Mouse (Mus musculus) intestine, postnatal 0 days (tissue): Measurements from ENCODE around the gene Tk1. TPM values are rescaled to one million over a fixed set of nuclear protein-coding genes. Genes with fewer than 3 reads are reported as not detected.

Experiments used
- ATAC-seq: fragments of 200-750 bp; cut with Nextera tagmentation; 2 replicates; pipeline ENCODE4 v1.8.0; 2017; ENCODE audit warnings: mild to moderate bottlenecking, moderate TSS enrichment, moderate library complexity
- H3K27ac ChIP-seq: fragments of 300-500 bp; sonication (generic); 2 replicates; pipeline ENCODE4 v1.5.1; 2014; ENCODE audit warnings: mild to moderate bottlenecking, low read depth, low read length, moderate library complexity
- H3K27me3 ChIP-seq: fragments of 300-500 bp; sonication (generic); replicated peaks from 2 replicates; pipeline ENCODE4 v1.6.1; 2014; ENCODE audit warnings: low read length, mixed read lengths; ENCODE audit not compliant: control insufficient read depth, insufficient read depth
- H3K36me3 ChIP-seq: fragments of 300-500 bp; sonication (generic); 2 replicates; pipeline ENCODE4 v1.6.1; 2014; ENCODE audit warnings: mild to moderate bottlenecking, moderate library complexity; ENCODE audit not compliant: control insufficient read depth, insufficient read depth
- H3K4me1 ChIP-seq: fragments of 300-500 bp; sonication (generic); replicated peaks from 2 replicates; pipeline ENCODE4 v1.6.1; 2014; ENCODE audit warnings: antibody characterized with exemption, low read length, mixed read lengths; ENCODE audit not compliant: control insufficient read depth, insufficient read depth
- H3K4me2 ChIP-seq: fragments of 300-500 bp; sonication (generic); replicated peaks from 2 replicates; pipeline ENCODE4 v1.6.1; 2014; ENCODE audit warnings: low read depth, mild to moderate bottlenecking, moderate library complexity
- H3K4me3 ChIP-seq: fragments of 300-500 bp; sonication (generic); 2 replicates; pipeline ENCODE4 v1.5.1; 2014; ENCODE audit warnings: low read depth, low read length
- H3K9ac ChIP-seq: fragments of 300-500 bp; sonication (generic); 2 replicates; pipeline ENCODE4 v1.6.1; 2014; ENCODE audit warnings: mild to moderate bottlenecking, low read depth, low read length
- H3K9me3 ChIP-seq: fragments of 300-500 bp; sonication (generic); 2 replicates; pipeline ENCODE4 v1.6.1; 2016; ENCODE audit warnings: mixed run types; ENCODE audit not compliant: control insufficient read depth
- CTCF ChIP-seq: sonication (generic); IDR thresholded peaks from 2 replicates; pipeline ENCODE4 v1.5.1; 2016; ENCODE audit warnings: low read depth, mild to moderate bottlenecking, control low read depth, antibody characterized with exemption, moderate library complexity
- WGBS: fragments of 180-500 bp; shearing (Covaris S2); extraction: QIAGEN DNeasy Blood & Tissue Kit; methylation state at CpG from one replicate; pipeline ENCODE4 v1.1.7; 2014; 5-methylcytosine and 5-hydroxymethylcytosine counted together
- polyA plus RNA-seq: library from polyadenylated mRNA; unstranded; fragments of >200 nt; fragmentation: Nextera tagmentation; extraction: Ambion mirVana; gene quantifications from 2 replicates; pipeline ENCODE4 v1.2.1, GENCODE M21; 2015

Tk1 gene
- polyA plus RNA-seq, 1 experiment from 2014 or later = 44.8 TPM

GRCm38 (mm10) chr11:117848985-117849671 lies 23.2 kb upstream of the Tk1 start, which contains the start of gene Birc5:
TSS of gene Birc5 (plus strand) at chr11:117849251.
- 0% methylated on average over 50 of the region's 51 CpGs for WGBS
- peak within 1 kb of the TSS; percentile 62 for H3K4me3 ChIP-seq
- H3K27me3 ChIP-seq = no peaks in the 10 kb centered on the region
- H3K9ac ChIP-seq = peak within 1 kb of the TSS; percentile 68
- peak; percentile 87 for ATAC-seq
- H3K27ac ChIP-seq = peak within 1 kb of the TSS; percentile 96
- H3K4me1 ChIP-seq = peaks cover 5% of the 10 kb centered on the region; the same call in 1 of the 2 replicates
- no peak for TF ChIP-seq CTCF
- peak within 1 kb of the TSS; percentile 91 for H3K4me2 ChIP-seq
- peaks cover 22% of the 10 kb centered on the region for H3K36me3 ChIP-seq
- no peaks in the 10 kb centered on the region for H3K9me3 ChIP-seq

GRCm38 (mm10) chr11:117848271-117848984 lies 22.5 kb upstream of the Tk1 start:
- H3K9me3 ChIP-seq = no peaks in the 10 kb centered on the region
- peak; percentile 42 for ATAC-seq
- H3K27ac ChIP-seq = peak overlapping the region; percentile 96
- H3K4me1 ChIP-seq = peaks cover 5% of the 10 kb centered on the region; the same call in 1 of the 2 replicates
- peaks cover 22% of the 10 kb centered on the region for H3K36me3 ChIP-seq
- H3K4me3 ChIP-seq = peak overlapping the region; percentile 62
- H3K4me2 ChIP-seq = peak overlapping the region; percentile 91
- no peak for TF ChIP-seq CTCF
- WGBS = 4% methylated on average over 19 of the region's 19 CpGs
- peak overlapping the region; percentile 68 for H3K9ac ChIP-seq
- no peaks in the 10 kb centered on the region for H3K27me3 ChIP-seq

- Histone ChIP-seq H3K36me3 (peaks cover 15% of the 10 kb centered on the region), H3K27me3 (no peaks in the 10 kb centered on the region), H3K4me3 (no peak overlapping the region; the same call in 1 of the 2 replicates), H3K9me3 (no peaks in the 10 kb centered on the region), H3K27ac (peak overlapping the region; percentile 96), H3K4me1 (peaks cover 5% of the 10 kb centered on the region; the same call in 1 of the 2 replicates), H3K4me2 (peak overlapping the region; percentile 91), H3K9ac (peak overlapping the region; percentile 68)
- no peak for ATAC-seq
- no peak for TF ChIP-seq CTCF
- WGBS = 64% methylated on average over 7 of the region's 7 CpGs
These were observed 21.8 kb upstream of the Tk1 start for GRCm38 (mm10) chr11:117847593-117848215.

- H3K27ac ChIP-seq = no peak overlapping the region
- TF ChIP-seq CTCF = peak; percentile 67
- no peak overlapping the region for H3K4me2 ChIP-seq
- 0 out of 2 replicates have a peak, but pooled peaks cover 6% of the 10 kb centered on the region for H3K36me3 ChIP-seq
- H3K9ac ChIP-seq = no peak overlapping the region
- peak; percentile 68 for ATAC-seq
- H3K27me3 ChIP-seq = no peaks in the 10 kb centered on the region
- no peak overlapping the region for H3K4me3 ChIP-seq
- 22% methylated on average over 5 of the region's 5 CpGs for WGBS
- H3K4me1 ChIP-seq = peaks cover 5% of the 10 kb centered on the region; the same call in 1 of the 2 replicates
- H3K9me3 ChIP-seq = no peaks in the 10 kb centered on the region
These were observed 20.7 kb upstream of the Tk1 start for GRCm38 (mm10) chr11:117846640-117847039.

GRCm38 (mm10) chr11:117845651-117846050 lies 19.8 kb upstream of the Tk1 start:
- H3K9me3 ChIP-seq = no peaks in the 10 kb centered on the region
- ATAC-seq = no peak
- no peak overlapping the region for H3K27ac ChIP-seq
- WGBS = 84% methylated on average over 2 of the region's 2 CpGs
- H3K9ac ChIP-seq = no peak overlapping the region
- no peaks in the 10 kb centered on the region for H3K27me3 ChIP-seq
- H3K4me1 ChIP-seq = peaks cover 5% of the 10 kb centered on the region; the same call in 1 of the 2 replicates
- no peak overlapping the region for H3K4me3 ChIP-seq
- TF ChIP-seq CTCF = no peak
- H3K4me2 ChIP-seq = no peak overlapping the region
- no peaks in the 10 kb centered on the region for H3K36me3 ChIP-seq

GRCm38 (mm10) chr11:117844997-117845396 lies 19.1 kb upstream of the Tk1 start:
- TF ChIP-seq CTCF = no peak
- 46% methylated on average over 2 of the region's 2 CpGs for WGBS
- no peak for ATAC-seq
- no peaks in the 10 kb centered on the region for H3K36me3 ChIP-seq
- no peaks in the 10 kb centered on the region for H3K27me3 ChIP-seq
- H3K4me2 ChIP-seq = no peak overlapping the region
- H3K27ac ChIP-seq = no peak overlapping the region
- no peaks in the 10 kb centered on the region for H3K9me3 ChIP-seq
- no peak overlapping the region for H3K9ac ChIP-seq
- no peak overlapping the region for H3K4me3 ChIP-seq
- H3K4me1 ChIP-seq = peaks cover 4% of the 10 kb centered on the region; the same call in 1 of the 2 replicates
